Mouse (Mus musculus) kidney, adult 2 months (tissue): ENCODE results near the gene Slc12a6. TPM values are rescaled to one million over a fixed set of nuclear protein-coding genes. Genes with fewer than 3 reads are reported as not detected.

Source experiments
- DNase-seq: peaks from one replicate; pipeline ENCODE4 v3.0.0; 2021
- H3K27ac ChIP-seq: fragments of 200-500 bp; 2 replicates; pipeline ENCODE4 v1.5.1; 2012; ENCODE audit warnings: low read depth, low read length, control low read depth, inconsistent platforms; ENCODE audit not compliant: insufficient read depth
- H3K27me3 ChIP-seq: fragments of 200-500 bp; replicated peaks from 2 replicates; pipeline ENCODE4 v1.6.1; 2012; ENCODE audit warnings: mild to moderate bottlenecking, moderate library complexity, low read length, inconsistent platforms; ENCODE audit not compliant: control insufficient read depth, insufficient read depth
- H3K36me3 ChIP-seq: fragments of 200-500 bp; 2 replicates; pipeline ENCODE4 v1.6.1; 2012; ENCODE audit warnings: mild to moderate bottlenecking, moderate library complexity, low read length, inconsistent platforms; ENCODE audit not compliant: control insufficient read depth, insufficient read depth
- H3K4me1 ChIP-seq: fragments of 200-500 bp; 2 replicates; pipeline ENCODE4 v1.6.1; 2011; ENCODE audit warnings: low read length; ENCODE audit not compliant: control insufficient read depth, insufficient read depth
- H3K4me3 ChIP-seq: fragments of 200-500 bp; 2 replicates; pipeline ENCODE4 v1.5.1; 2011; ENCODE audit warnings: mild to moderate bottlenecking, low read depth, low read length, control low read depth; ENCODE audit not compliant: insufficient read depth
- CTCF ChIP-seq: fragments of 200-500 bp; conservative IDR thresholded peaks from 2 replicates; pipeline ENCODE4 v1.5.1; 2011; ENCODE audit warnings: low read depth, mild to moderate bottlenecking, control low read depth, low read length, moderate library complexity, mixed read lengths; ENCODE audit not compliant: insufficient read depth, insufficient read length
- POLR2A ChIP-seq: fragments of 200-500 bp; IDR thresholded peaks from one replicate; pipeline ENCODE4 v1.6.1; 2011; ENCODE audit warnings: low read depth, low read length, control low read depth
- WGBS: fragments of 180-500 bp; shearing (Covaris S2); methylation state at CpG from one replicate; pipeline ENCODE4 v1.1.7; 2018; 5-methylcytosine and 5-hydroxymethylcytosine counted together
- polyA plus RNA-seq: library from polyadenylated mRNA; depleted of rRNA; stranded (reverse); fragments of >200 nt; gene quantifications from 2 replicates; pipeline ENCODE4 v1.2.3, GENCODE M21; 2012

The Slc12a6 gene
- polyA plus RNA-seq, 1 experiment: 29.6 TPM

DNA sequence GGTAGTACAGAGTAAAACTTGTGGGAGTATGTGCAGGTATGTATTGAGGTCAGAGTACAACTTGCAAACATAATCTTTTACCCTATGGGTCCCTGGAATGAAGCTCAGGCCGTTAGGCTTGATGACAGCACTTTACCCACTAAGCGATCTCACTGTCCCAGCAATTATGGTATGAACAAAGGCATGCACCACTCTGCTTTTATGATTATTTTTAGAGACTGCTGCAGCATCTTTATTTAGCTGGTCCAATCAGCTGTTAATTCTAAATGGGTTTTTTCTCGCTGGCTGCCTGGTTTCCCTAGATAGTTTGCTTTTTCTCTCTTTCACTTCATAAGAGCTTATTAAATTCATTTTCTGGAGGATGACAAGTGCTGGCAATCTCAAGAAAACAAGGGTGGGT, 30.6 kb downstream of the Slc12a6 start:
- TF ChIP-seq CTCF (no peak), POLR2A (no peak)
- Histone ChIP-seq H3K4me3 (no peak overlapping the region), H3K4me1 (peaks cover 24% of the 10 kb centered on the region; the same call in 1 of the 2 replicates), H3K27ac (no peak overlapping the region), H3K36me3 (no peaks in the 10 kb centered on the region), H3K27me3 (no peaks in the 10 kb centered on the region)
- WGBS: 76% methylated on average over 3 of the region's 3 CpGs
- DNase-seq: no peak

DNA sequence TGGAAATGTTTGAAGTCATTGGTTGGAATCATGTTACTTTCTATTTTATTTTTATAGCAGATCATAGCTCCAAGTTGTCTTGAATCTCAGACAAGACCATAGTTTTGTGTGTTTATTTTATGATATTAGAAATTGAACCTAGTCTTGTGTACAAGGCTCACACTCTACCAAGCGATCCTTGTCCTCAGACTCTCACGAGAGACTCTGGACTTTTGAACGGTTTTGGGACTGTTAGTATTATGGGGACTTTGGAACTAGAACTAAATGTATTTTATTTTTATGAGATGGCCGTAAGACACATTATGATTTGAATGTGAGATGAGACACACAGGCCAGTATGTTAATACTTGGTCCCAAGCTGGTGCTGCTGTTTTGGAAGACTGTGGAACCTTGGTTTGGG, 32.6 kb downstream of the Slc12a6 start:
- Histone ChIP-seq H3K27me3 (no peaks in the 10 kb centered on the region), H3K27ac (peak overlapping the region; percentile 64; the same call in 1 of the 2 replicates), H3K4me1 (peaks cover 24% of the 10 kb centered on the region; the same call in 1 of the 2 replicates), H3K4me3 (no peak overlapping the region), H3K36me3 (no peaks in the 10 kb centered on the region)
- DNase-seq: peak; percentile 35
- TF ChIP-seq CTCF: no peak
- no peak for TF ChIP-seq POLR2A
- 66% methylated on average over 4 of the region's 4 CpGs for WGBS

DNA sequence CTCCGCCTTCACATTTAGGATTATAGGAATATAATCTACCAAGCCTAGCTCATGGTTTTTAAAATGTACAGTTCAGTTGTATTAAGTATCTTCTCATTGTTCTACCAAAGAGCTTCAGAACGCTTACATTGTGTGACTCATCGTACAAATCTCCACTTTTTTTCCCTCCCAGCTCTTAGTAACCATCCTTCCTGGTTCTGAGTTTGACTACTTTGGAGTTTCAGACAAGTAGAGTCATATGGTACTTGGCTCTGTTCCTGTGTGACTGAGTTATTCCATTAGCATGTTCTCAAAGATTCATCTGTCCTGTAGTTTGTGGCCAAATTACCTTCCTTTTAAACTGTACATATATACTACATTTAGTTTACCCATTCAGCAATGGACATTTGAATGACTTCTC, 43.0 kb downstream of the Slc12a6 start:
- no peak for DNase-seq

DNA sequence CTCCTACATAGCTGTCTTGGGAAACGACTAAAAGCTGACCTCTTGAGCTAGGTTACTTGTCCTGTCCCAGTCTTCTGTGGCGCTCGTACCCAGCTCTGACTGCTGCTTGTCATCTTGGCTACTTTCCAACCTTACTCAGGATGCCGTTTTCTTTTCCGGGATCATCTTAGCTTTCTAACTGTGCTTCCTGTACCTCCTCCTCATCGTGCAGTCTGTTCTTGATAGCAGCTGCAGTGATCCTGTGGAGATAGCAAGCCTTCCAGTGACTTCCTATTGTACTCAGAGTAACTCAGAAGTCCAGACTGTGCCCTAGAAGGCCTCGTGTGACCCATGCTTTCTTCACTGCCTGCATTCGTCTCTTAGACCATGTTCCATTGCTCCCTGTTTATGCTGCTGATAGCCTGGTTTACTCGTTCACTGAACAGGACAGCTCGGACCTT, 43.6 kb downstream of the Slc12a6 start:
- no peak overlapping the region for H3K27ac ChIP-seq
- WGBS: 34% methylated on average over 10 of the region's 10 CpGs
- no peaks in the 10 kb centered on the region for H3K36me3 ChIP-seq
- DNase-seq: peak; percentile 52
- no peak overlapping the region for H3K4me3 ChIP-seq
- no peaks in the 10 kb centered on the region for H3K27me3 ChIP-seq
- TF ChIP-seq CTCF (no peak), POLR2A (no peak)
- peaks cover 8% of the 10 kb centered on the region for H3K4me1 ChIP-seq

More for the DNA sequence above, 43.0 kb downstream of the Slc12a6 start:
- Histone ChIP-seq H3K4me3 (no peak overlapping the region), H3K36me3 (no peaks in the 10 kb centered on the region), H3K4me1 (peaks cover 8% of the 10 kb centered on the region), H3K27ac (no peak overlapping the region), H3K27me3 (no peaks in the 10 kb centered on the region)
- TF ChIP-seq CTCF: no peak
- no peak for TF ChIP-seq POLR2A
- WGBS: 80% methylated on average over 3 of the region's 3 CpGs

DNA sequence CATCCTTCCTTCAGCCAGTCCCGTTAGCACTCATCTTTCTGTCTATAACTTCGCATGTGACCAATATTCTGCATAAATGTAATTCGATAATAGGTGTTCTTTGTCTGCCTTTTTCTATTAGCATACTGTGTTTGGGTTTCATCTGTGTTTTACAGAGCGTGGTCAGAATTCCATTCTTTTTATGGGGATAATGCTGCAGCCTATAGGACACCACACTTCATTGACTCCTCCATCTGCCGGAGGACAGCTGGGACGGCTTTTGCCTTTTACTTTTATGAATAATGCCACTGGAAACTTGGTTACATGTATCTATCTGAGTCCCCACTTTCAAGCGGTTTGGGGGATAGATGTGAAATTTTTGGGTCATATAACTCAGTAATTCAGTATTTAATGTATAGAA, 50.0 kb downstream of the Slc12a6 start:
- H3K4me1 ChIP-seq: no peaks in the 10 kb centered on the region
- no peak for DNase-seq
- no peak overlapping the region for H3K27ac ChIP-seq
- 92% methylated on average over 7 of the region's 7 CpGs for WGBS
- no peak for TF ChIP-seq CTCF
- no peak for TF ChIP-seq POLR2A
- no peak overlapping the region for H3K4me3 ChIP-seq
- no peaks in the 10 kb centered on the region; the same call in 1 of the 2 replicates for H3K36me3 ChIP-seq
- no peaks in the 10 kb centered on the region for H3K27me3 ChIP-seq

DNA sequence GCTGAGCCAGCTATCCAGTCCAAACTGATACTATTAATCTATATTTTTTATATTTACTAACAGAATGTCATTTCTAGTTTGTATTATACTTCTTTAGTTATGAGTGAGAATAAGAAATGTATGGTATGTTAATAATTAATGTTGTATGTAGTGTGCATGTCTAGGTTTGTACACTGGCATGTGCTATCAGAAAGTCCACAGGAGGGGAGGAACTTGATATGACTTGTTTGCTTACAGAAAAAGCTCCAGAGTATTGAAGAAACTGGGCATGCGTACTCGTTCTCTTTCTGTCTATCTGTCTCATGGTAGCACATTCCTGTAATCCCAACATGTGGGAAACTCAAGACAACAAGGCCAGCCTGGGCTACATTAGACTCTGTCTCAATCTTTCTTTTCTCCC, 52.6 kb downstream of the Slc12a6 start:
- no peaks in the 10 kb centered on the region; the same call in 1 of the 2 replicates for H3K36me3 ChIP-seq
- H3K4me1 ChIP-seq: no peaks in the 10 kb centered on the region
- WGBS: 85% methylated on average over 2 of the region's 2 CpGs
- H3K27me3 ChIP-seq: no peaks in the 10 kb centered on the region
- H3K27ac ChIP-seq: no peak overlapping the region
- TF ChIP-seq CTCF: no peak
- DNase-seq: no peak
- no peak overlapping the region for H3K4me3 ChIP-seq

DNA sequence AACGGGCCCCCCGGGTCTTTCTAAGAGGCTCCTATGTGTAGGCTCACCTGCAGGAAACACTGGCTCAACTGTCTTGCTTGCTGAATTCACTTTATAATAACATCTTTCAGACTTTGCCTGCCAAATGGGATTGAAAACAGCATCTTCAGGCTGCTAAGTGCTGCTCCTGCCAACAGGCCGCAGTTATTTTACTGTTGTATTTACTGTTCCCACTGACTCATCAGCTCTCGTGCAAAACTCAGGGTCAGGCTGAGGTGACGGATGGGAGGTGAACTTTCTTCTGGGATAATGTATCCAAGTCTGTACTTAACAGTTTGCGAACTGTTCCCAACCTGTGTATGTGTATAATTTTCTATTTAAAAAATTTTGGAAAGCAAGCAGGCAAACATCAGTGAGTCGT, 53.3 kb downstream of the Slc12a6 start:
- DNase-seq: no peak
- Histone ChIP-seq H3K27ac (no peak overlapping the region), H3K27me3 (no peaks in the 10 kb centered on the region), H3K4me3 (no peak overlapping the region), H3K36me3 (no peaks in the 10 kb centered on the region; the same call in 1 of the 2 replicates), H3K4me1 (no peaks in the 10 kb centered on the region)
- TF ChIP-seq CTCF: no peak
- TF ChIP-seq POLR2A: no peak
- WGBS: 70% methylated on average over 7 of the region's 7 CpGs
